Mouse (Mus musculus) limb, embryonic 10.5 days (tissue): Measurements from ENCODE around the gene Unc119. TPM values are rescaled to one million over a fixed set of nuclear protein-coding genes. Genes with fewer than 3 reads are reported as not detected.

ENCODE experiments used
- DNase-seq: peaks from one replicate; pipeline ENCODE4 v3.0.0-alpha.2; 2017; ENCODE audit warnings: low spot score
- H3K27ac ChIP-seq: fragments of 300-500 bp; sonication (generic); 2 replicates; pipeline ENCODE4 v1.5.1; 2016; ENCODE audit warnings: mild to moderate bottlenecking
- H3K27me3 ChIP-seq: fragments of 300-500 bp; sonication (generic); 2 replicates; pipeline ENCODE4 v1.6.1; 2016; ENCODE audit warnings: low read depth, mild to moderate bottlenecking; ENCODE audit not compliant: poor library complexity, severe bottlenecking
- H3K36me3 ChIP-seq: fragments of 300-500 bp; sonication (generic); 2 replicates; pipeline ENCODE4 v1.6.1; 2016; ENCODE audit warnings: mild to moderate bottlenecking, moderate library complexity
- H3K4me1 ChIP-seq: fragments of 300-500 bp; sonication (generic); 2 replicates; pipeline ENCODE4 v1.6.1; 2016
- H3K4me3 ChIP-seq: fragments of 300-500 bp; sonication (generic); 2 replicates; pipeline ENCODE4 v1.5.1; 2016; ENCODE audit warnings: mild to moderate bottlenecking, moderate library complexity
- H3K9me3 ChIP-seq: fragments of 300-500 bp; sonication (generic); replicated peaks from 2 replicates; pipeline ENCODE4 v1.6.1; 2016; ENCODE audit warnings: mild to moderate bottlenecking
- WGBS: fragments of 180-500 bp; shearing (Covaris S2); methylation state at CpG from one replicate; pipeline ENCODE4 v1.1.7; 2016; 5-methylcytosine and 5-hydroxymethylcytosine counted together
- polyA plus RNA-seq: library from polyadenylated mRNA; unstranded; fragments of >200 nt; fragmentation: Nextera tagmentation; extraction: Ambion mirVana; gene quantifications from 2 replicates; pipeline ENCODE4 v1.2.1, GENCODE M21; 2016

The Unc119 gene
- polyA plus RNA-seq, 1 experiment from 2014 or later, result 83.0 TPM

DNA sequence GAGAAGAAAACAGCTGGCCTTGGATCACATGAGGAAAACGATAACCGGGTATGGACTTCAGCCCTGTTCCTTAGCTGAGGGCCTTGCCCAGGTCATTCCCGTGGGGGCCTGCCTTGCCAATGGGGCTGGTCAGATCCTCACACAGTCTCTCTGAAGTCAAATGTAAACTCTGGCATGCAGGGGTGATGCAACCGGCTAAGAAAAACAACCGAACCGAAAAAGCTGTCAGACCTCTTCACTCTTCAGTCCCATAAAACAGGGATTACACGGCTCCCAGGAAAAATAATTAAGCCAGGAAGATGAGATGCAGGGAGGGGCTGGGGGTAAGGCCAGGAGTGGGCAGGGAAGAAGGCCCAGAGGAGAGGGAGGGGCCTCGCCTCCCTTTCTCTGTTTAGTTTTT is 20.8 kb downstream of the Unc119 start:
- no peak for DNase-seq
- 35% methylated on average over 8 of the region's 8 CpGs for WGBS
- peaks cover 38% of the 10 kb centered on the region for H3K4me1 ChIP-seq
- H3K4me3 ChIP-seq, result no peak overlapping the region
- H3K36me3 ChIP-seq, result no peaks in the 10 kb centered on the region
- H3K27ac ChIP-seq, result no peak overlapping the region; the same call in 1 of the 2 replicates
- no peaks in the 10 kb centered on the region for H3K9me3 ChIP-seq
- peaks cover 7% of the 10 kb centered on the region for H3K27me3 ChIP-seq

DNA sequence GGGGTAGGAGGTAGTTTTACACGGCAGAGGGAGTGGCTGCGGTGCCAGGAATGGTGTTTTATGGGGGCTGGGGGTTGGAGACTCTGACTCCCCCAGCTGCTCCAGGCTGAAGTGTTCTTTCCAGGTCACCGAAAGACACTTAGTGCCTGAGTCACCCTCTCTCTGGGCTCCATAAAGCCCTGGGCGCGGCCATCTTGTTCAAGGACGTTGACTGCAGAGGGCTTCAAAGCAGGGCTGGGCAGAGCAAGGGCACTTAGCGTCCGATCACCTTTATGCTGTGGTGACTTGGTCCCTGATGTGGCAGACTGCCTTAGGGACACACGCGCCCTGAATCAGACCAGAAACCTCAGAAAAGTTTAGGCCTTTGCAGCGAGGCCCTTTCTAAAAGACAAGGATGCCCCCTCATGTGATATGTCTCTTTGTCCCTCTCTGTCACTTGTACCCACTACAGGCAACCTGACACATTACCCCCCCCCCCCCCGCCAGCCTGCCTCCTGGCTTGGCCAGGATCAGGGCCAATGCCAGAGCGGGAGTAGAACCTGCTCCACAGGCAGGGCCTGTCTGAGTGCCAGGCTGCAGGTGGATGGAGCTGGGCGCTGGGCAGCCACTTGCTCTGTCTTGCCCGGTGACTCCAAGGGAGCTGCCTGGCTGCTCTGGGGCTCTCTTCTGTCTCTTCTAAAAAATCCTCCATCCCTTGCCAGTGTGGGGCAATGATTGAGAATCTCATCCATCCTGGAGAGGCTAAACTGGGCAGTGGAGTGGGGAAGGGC is 24.4 kb downstream of the Unc119 start:
- 0 out of 2 replicates have a peak overlapping the region, but pooled peaks have one; percentile 38 for H3K27ac ChIP-seq
- 92% methylated on average over 15 of the region's 15 CpGs for WGBS
- peaks cover under 1% of the 10 kb centered on the region; the same call in 1 of the 2 replicates for H3K27me3 ChIP-seq
- no peaks in the 10 kb centered on the region for H3K9me3 ChIP-seq
- no peak for DNase-seq
- H3K36me3 ChIP-seq, result no peaks in the 10 kb centered on the region
- peaks cover 36% of the 10 kb centered on the region for H3K4me1 ChIP-seq
- H3K4me3 ChIP-seq, result no peak overlapping the region

DNA sequence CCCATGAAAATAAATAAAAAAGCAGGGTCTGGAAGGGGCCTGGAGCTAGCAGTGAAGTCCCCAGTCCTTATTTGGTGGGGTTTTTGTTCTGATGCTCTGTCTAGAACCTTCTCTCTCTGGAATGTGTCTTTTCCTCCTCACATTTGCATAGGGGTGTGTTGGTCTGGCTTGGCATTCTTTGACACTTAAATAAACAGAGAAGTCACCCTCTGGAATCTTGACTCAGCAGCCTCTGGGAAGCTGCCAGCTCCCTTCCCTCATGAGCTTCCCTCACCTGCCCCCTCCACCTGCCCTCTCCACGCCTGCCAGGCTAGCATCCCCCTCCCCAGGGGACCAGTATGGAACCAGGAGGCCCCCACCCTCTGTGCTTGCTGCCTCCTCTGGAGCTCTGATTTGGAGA is 27.1 kb downstream of the Unc119 start:
- H3K4me1 ChIP-seq, result peaks cover 32% of the 10 kb centered on the region
- WGBS, result 50% methylated on average over 1 of the region's 1 CpGs
- no peak overlapping the region for H3K4me3 ChIP-seq
- no peaks in the 10 kb centered on the region for H3K9me3 ChIP-seq
- H3K36me3 ChIP-seq, result no peaks in the 10 kb centered on the region
- H3K27me3 ChIP-seq, result no peaks in the 10 kb centered on the region
- no peak for DNase-seq
- H3K27ac ChIP-seq, result no peak overlapping the region

- Histone ChIP-seq H3K27me3 (no peaks in the 10 kb centered on the region), H3K4me1 (peaks cover 38% of the 10 kb centered on the region), H3K4me3 (no peak overlapping the region), H3K36me3 (no peaks in the 10 kb centered on the region), H3K9me3 (no peaks in the 10 kb centered on the region), H3K27ac (no peak overlapping the region)
- DNase-seq, result no peak
- WGBS, result 87% methylated on average over 11 of the region's 11 CpGs
These were observed 28.4 kb downstream of the Unc119 start for GRCm38 (mm10) chr11:78371711-78372110.

GRCm38 (mm10) chr11:78372166-78372565 is 28.9 kb downstream of the Unc119 start:
- Histone ChIP-seq H3K4me1 (peaks cover 41% of the 10 kb centered on the region), H3K27ac (no peak overlapping the region), H3K36me3 (no peaks in the 10 kb centered on the region), H3K4me3 (no peak overlapping the region), H3K27me3 (no peaks in the 10 kb centered on the region), H3K9me3 (no peaks in the 10 kb centered on the region)
- no peak for DNase-seq
- 75% methylated on average over 3 of the region's 3 CpGs for WGBS

GRCm38 (mm10) chr11:78372610-78373009 is 29.3 kb downstream of the Unc119 start:
- Histone ChIP-seq H3K9me3 (no peaks in the 10 kb centered on the region), H3K4me1 (peaks cover 43% of the 10 kb centered on the region), H3K27ac (peak overlapping the region; percentile 26; the same call in 1 of the 2 replicates), H3K4me3 (no peak overlapping the region), H3K27me3 (no peaks in the 10 kb centered on the region), H3K36me3 (no peaks in the 10 kb centered on the region)
- 68% methylated on average over 7 of the region's 7 CpGs for WGBS
- DNase-seq, result no peak

- Histone ChIP-seq H3K4me3 (no peak overlapping the region), H3K9me3 (no peaks in the 10 kb centered on the region), H3K36me3 (no peaks in the 10 kb centered on the region), H3K27ac (peak overlapping the region; percentile 59; the same call in 1 of the 2 replicates), H3K27me3 (no peaks in the 10 kb centered on the region), H3K4me1 (peaks cover 49% of the 10 kb centered on the region)
- WGBS, result 63% methylated on average over 8 of the region's 8 CpGs
- no peak for DNase-seq
These were observed 30.9 kb downstream of the Unc119 start for GRCm38 (mm10) chr11:78374147-78374546.

- Histone ChIP-seq H3K9me3 (no peaks in the 10 kb centered on the region), H3K27ac (no peak overlapping the region), H3K27me3 (no peaks in the 10 kb centered on the region), H3K36me3 (no peaks in the 10 kb centered on the region), H3K4me3 (no peak overlapping the region), H3K4me1 (peaks cover 42% of the 10 kb centered on the region)
- WGBS, result 24% methylated on average over 12 of the region's 12 CpGs
- peak; percentile 55 for DNase-seq
These were observed 34.4 kb downstream of the Unc119 start for GRCm38 (mm10) chr11:78377549-78378159.

GRCm38 (mm10) chr11:78380351-78380750 is 37.1 kb downstream of the Unc119 start:
- H3K4me3 ChIP-seq, result no peak overlapping the region
- DNase-seq, result no peak
- no peaks in the 10 kb centered on the region for H3K36me3 ChIP-seq
- H3K4me1 ChIP-seq, result peaks cover 31% of the 10 kb centered on the region
- no peak overlapping the region for H3K27ac ChIP-seq
- 0 out of 2 replicates have a peak, but pooled peaks cover 3% of the 10 kb centered on the region for H3K27me3 ChIP-seq
- no peaks in the 10 kb centered on the region for H3K9me3 ChIP-seq
- 73% methylated on average over 4 of the region's 4 CpGs for WGBS

- no peak for DNase-seq
- no peaks in the 10 kb centered on the region for H3K36me3 ChIP-seq
- H3K4me3 ChIP-seq, result no peak overlapping the region
- 0 out of 2 replicates have a peak, but pooled peaks cover 3% of the 10 kb centered on the region for H3K27me3 ChIP-seq
- no peaks in the 10 kb centered on the region for H3K9me3 ChIP-seq
- H3K27ac ChIP-seq, result no peak overlapping the region
- 87% methylated on average over 3 of the region's 3 CpGs for WGBS
- peaks cover 26% of the 10 kb centered on the region for H3K4me1 ChIP-seq
These were observed 37.7 kb downstream of the Unc119 start for GRCm38 (mm10) chr11:78380996-78381395.

DNA sequence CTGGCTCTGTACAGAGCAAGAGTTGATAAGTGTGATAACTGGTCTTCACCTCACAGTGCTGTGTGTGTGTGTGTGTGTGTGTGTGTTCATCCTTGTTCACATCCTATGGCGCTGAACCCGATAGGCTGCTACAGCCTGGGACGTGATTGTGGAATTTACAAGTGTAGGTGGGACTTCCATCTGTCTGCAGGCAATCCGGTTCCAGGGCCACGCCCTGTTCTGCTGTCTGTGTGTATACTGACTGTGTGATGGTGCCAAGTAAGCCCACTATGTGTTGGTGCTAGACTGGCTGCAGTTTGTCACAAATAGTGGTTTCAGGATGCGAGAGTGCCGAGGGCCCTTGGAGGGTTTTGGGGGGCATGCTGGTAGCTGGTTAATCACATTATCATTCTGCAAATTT is 39.0 kb downstream of the Unc119 start:
- Histone ChIP-seq H3K27me3 (0 out of 2 replicates have a peak, but pooled peaks cover 3% of the 10 kb centered on the region), H3K27ac (no peak overlapping the region), H3K36me3 (no peaks in the 10 kb centered on the region), H3K9me3 (no peaks in the 10 kb centered on the region), H3K4me3 (no peak overlapping the region), H3K4me1 (peaks cover 22% of the 10 kb centered on the region)
- DNase-seq, result no peak
- 78% methylated on average over 7 of the region's 7 CpGs for WGBS

DNA sequence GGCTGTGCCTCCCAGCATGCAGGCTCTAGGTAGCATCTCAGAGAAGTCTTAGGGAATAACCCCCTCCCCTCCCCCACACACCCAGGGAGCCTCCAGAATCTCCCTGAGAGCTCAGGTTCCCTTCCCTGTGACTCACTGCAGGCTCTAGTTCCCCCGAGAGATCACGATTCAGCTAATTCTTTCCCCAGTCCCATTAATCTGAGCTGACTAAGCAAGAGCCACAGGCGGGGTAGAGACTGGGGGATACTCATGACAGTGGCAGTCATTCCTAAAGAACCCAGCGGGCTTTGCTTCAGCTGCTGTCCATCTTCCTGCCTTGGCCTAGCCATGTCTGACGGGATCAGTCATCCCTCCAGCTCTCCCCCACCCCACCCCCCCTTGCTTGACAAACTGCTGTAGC is 39.4 kb downstream of the Unc119 start:
- no peak for DNase-seq
- 40% methylated on average over 5 of the region's 5 CpGs for WGBS
- Histone ChIP-seq H3K27me3 (0 out of 2 replicates have a peak, but pooled peaks cover 3% of the 10 kb centered on the region), H3K27ac (no peak overlapping the region), H3K4me3 (no peak overlapping the region), H3K9me3 (no peaks in the 10 kb centered on the region), H3K36me3 (no peaks in the 10 kb centered on the region), H3K4me1 (peaks cover 18% of the 10 kb centered on the region)

DNA sequence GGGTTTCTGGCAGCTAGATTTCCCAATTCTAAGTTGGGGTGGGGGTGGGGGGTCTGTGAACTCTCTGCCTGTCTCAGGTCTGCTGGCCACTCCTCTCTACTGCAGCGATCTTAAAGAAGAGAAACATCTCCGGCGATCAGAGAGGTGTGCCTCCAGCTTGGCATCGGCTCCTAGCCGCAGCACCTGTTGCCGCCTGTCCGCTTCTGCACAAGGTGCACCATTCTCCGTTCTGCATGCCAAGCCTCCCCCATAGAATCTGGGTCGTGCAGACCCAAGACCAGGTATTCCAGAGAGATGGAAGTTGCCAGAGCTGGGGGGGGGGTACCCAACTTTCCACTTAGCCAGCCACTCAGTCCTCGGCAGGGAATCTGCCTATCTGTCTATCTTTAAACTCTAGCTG is 42.5 kb downstream of the Unc119 start:
- H3K9me3 ChIP-seq, result no peaks in the 10 kb centered on the region
- WGBS, result 90% methylated on average over 10 of the region's 10 CpGs
- H3K27ac ChIP-seq, result no peak overlapping the region
- 0 out of 2 replicates have a peak, but pooled peaks cover 3% of the 10 kb centered on the region for H3K27me3 ChIP-seq
- H3K36me3 ChIP-seq, result no peaks in the 10 kb centered on the region
- DNase-seq, result no peak
- H3K4me3 ChIP-seq, result no peak overlapping the region
- peaks cover 13% of the 10 kb centered on the region for H3K4me1 ChIP-seq
